Mouse (Mus musculus) megakaryocyte, embryonic 14.5 days (primary cell): ENCODE data around the gene Olfr802.

Experiments
- FLI1 ChIP-seq: IDR thresholded peaks from 2 replicates; pipeline ENCODE4 v1.6.1; 2012; ENCODE audit warnings: low read length, inconsistent platforms, mixed read lengths
- GATA1 ChIP-seq: IDR thresholded peaks from 3 replicates; pipeline ENCODE4 v1.6.1; 2012; ENCODE audit warnings: mixed read lengths, low read length, inconsistent platforms, borderline replicate concordance

- TF ChIP-seq GATA1 (no peak), FLI1 (no peak)
These were observed 14.9 kb upstream of the Olfr802 start, which contains the start of gene Olfr804 for GRCm38 (mm10) chr10:129702910-129703309.
